Mouse (Mus musculus) right cerebral cortex, postnatal 14 days (tissue): ENCODE results near the gene Lrrn1.

Experiments
- DNase-seq: peaks from one replicate; pipeline ENCODE4 v3.0.0; 2022

The Lrrn1 gene

GRCm38 (mm10) chr6:107528877-107529864 lies at the start of gene Lrrn1:
Gene Lrrn1 (plus strand): TSS chr6:107529768.
- DNase-seq, result peak; percentile 85

GRCm38 (mm10) chr6:107494491-107494890 lies 35.1 kb upstream of the Lrrn1 start:
- no peak for DNase-seq

GRCm38 (mm10) chr6:107495830-107496229 lies 33.7 kb upstream of the Lrrn1 start:
- DNase-seq, result no peak

GRCm38 (mm10) chr6:107513716-107514115 lies 15.9 kb upstream of the Lrrn1 start:
- no peak for DNase-seq

GRCm38 (mm10) chr6:107523953-107524352 lies 5.6 kb upstream of the Lrrn1 start:
- no peak for DNase-seq

GRCm38 (mm10) chr6:107529911-107530431 lies 403 bp downstream of the Lrrn1 start:
- peak; percentile 43 for DNase-seq

GRCm38 (mm10) chr6:107530621-107531285 lies 1.2 kb downstream of the Lrrn1 start:
- peak; percentile 11 for DNase-seq

GRCm38 (mm10) chr6:107531526-107532080 lies 2.0 kb downstream of the Lrrn1 start:
- no peak for DNase-seq

- DNase-seq, result no peak
Observed at GRCm38 (mm10) chr6:107534533-107534932, 5.0 kb downstream of the Lrrn1 start.

GRCm38 (mm10) chr6:107536631-107537030 lies 7.1 kb downstream of the Lrrn1 start:
- no peak for DNase-seq

GRCm38 (mm10) chr6:107541222-107541621 lies 11.7 kb downstream of the Lrrn1 start:
- DNase-seq, result no peak

GRCm38 (mm10) chr6:107541918-107542317 lies 12.3 kb downstream of the Lrrn1 start:
- no peak for DNase-seq

GRCm38 (mm10) chr6:107546272-107546671 lies 16.7 kb downstream of the Lrrn1 start:
- no peak for DNase-seq

GRCm38 (mm10) chr6:107552511-107552910 lies 22.9 kb downstream of the Lrrn1 start:
- no peak for DNase-seq

- DNase-seq, result no peak
Observed at GRCm38 (mm10) chr6:107555364-107555763, 25.8 kb downstream of the Lrrn1 start.

GRCm38 (mm10) chr6:107556996-107557395 lies 27.4 kb downstream of the Lrrn1 start:
- DNase-seq, result no peak

- no peak for DNase-seq
Observed at GRCm38 (mm10) chr6:107557806-107558205, 28.2 kb downstream of the Lrrn1 start.

GRCm38 (mm10) chr6:107562255-107562654 lies 32.7 kb downstream of the Lrrn1 start:
- DNase-seq, result no peak

GRCm38 (mm10) chr6:107566944-107567634 lies 37.5 kb downstream of the Lrrn1 start:
- no peak for DNase-seq

- no peak for DNase-seq
Observed at GRCm38 (mm10) chr6:107574561-107574960, 45.0 kb downstream of the Lrrn1 start.

GRCm38 (mm10) chr6:107575405-107575804 lies 45.8 kb downstream of the Lrrn1 start:
- DNase-seq, result no peak

GRCm38 (mm10) chr6:107577309-107577708 lies 47.7 kb downstream of the Lrrn1 start:
- no peak for DNase-seq
